Mouse (Mus musculus) brain, embryonic 18.5 days (tissue): ENCODE results near the gene Rrp36.

Experiments used
- DNase-seq: peaks from one replicate; pipeline ENCODE4 v3.0.0-alpha.2; 2012; ENCODE audit warnings: low read depth, low spot score

Rrp36 gene

DNA sequence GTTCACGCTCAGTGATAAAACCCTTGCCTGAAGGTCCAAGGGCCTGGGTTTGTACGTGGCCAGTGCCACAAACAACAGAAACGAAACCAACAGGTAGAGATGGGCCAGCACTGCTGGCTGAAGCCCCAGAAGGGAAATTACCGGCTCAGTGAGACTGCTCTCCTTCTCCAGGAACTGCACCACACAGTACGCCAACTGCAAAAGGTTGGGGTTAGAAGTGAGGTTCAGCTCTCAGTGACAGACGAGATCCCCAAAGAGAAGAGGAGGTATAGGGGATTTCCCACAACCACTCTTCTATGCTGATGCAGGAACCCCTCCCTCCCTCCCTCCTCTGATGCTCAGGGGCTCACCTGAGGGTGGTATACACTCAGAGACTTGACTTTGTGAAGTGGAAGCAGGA, 11.8 kb upstream of the Rrp36 start:
- DNase-seq = no peak

- no peak for DNase-seq
These were observed 8.7 kb upstream of the Rrp36 start for GRCm38 (mm10) chr17:46682654-46683389.

DNA sequence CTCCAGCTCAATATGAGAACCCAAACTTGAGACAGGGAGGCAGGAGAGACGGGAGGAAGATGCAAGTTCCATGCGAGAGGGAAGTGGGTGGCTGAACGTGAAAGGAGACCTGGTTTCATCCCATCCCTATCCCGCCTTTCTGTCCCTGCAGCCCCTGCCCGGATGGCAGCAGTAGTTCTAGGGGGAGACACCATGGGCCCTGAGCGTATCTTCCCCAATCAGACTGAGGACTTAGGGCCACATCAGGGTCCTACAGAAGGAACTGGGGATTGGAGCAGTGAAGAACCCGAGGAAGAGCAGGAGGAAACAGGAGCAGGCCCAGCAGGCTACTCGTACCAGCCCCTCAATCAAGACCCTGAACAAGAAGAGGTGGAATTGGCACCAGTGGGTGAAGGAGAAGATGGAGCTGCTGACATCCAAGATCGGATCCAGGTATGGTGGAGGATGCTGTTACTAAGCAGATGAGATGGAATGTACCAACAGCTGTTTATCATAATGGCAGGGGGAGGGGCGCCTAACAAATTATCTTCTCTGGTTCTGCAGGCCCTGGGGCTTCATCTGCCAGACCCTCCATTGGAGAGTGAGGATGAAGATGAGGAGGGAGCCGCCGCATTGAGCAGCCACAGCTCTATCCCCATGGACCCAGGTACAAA, 7.4 kb upstream of the Rrp36 start:
- DNase-seq = no peak

DNA sequence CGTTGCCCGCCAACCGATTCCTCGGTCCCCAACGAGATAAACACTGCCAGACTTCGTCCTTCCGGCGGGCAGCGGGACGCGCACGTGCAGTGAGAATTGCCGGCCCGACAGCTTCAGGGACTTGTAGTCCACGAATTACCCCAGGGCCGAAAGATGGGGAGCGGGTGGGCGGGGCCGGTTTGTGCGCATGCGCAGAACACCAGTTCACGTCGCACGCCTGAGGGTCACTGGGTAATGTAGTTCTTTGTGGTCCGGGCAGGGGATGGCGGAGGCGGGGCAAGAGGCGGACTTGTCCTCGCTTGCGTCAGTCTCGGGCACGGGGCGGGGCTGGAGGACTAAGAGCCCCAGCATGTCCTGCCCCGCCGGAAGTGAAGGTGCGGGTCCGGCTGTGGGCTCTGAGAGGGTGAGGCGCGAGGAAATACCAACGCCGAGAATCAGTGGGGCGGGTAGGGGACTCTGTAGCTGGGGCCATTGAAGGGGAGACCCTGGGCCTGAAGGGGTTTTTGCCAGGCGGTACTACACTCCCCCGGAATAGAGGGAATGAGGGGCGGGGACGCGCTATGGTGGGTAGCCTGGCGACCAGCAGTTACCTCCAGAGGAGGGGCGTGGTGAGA, 6.7 kb upstream of the Rrp36 start, which contains the start of gene Klhdc3:
TSS of gene Klhdc3 (minus strand) at position 155 of the 614 bp plus-strand sequence.
- peak; percentile 98 for DNase-seq

- DNase-seq = peak; percentile 43
These were observed 5.9 kb upstream of the Rrp36 start for GRCm38 (mm10) chr17:46679843-46680759.

DNA sequence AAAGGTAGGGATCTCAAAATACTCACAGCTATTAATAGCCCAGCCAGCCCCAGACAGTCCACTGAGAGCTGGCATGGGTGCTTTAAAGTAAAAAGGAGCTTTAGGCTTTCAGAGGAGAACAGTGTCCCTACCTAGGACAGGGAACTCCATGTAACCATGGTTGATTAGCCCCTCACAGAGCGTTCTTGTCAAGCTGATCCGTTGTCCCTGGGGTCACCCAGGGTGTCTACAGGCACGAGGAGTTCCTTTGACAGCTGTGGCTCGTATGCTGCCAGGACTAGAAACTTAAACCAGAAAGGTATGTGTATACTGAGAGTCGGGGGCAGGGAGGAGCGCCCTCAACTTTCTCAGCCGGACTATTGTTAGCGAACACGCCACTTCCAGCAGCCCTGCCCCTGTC, 4.8 kb upstream of the Rrp36 start:
- no peak for DNase-seq

- no peak for DNase-seq
These were observed 4.3 kb upstream of the Rrp36 start, which contains the start of gene Mea1 for GRCm38 (mm10) chr17:46678416-46678815. Gene Mea1, plus strand, starts transcription at chr17:46678793.

DNA sequence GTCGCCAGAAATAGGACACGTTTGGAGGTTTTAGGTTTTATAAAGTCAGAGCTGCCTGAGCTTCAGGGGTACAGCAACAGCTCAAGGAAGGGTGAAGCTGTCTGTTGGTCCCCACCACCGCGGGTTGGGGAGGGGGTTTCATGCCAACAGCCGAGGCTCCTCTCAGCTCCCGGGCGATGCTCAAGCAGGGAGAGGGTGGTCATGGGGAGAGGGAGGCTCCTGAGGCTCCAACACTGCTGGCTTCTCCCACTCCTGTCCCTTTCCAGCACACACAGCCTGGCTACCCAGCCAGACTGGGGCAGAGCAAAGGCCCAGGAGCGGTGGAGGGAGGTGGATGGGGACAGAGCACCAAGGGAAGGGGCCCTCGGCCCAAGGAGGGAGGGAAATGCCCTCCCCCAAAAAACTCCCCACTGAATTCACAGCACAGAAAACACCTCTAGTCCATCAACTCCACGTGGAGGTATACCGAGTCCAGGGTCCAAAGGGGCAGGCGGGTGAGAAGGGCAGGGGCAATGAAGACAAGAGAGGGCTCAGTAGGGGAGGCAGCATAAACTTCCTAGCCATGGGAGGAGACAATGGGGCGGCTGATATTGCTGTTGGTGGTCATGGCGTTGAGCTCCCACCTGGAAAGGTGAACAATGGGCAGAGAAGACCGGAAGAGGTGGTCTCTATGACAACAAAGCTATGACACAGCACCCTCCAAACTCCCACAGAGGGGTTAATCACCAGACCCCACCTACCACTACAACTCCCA, 555 bp upstream of the Rrp36 start:
- no peak for DNase-seq

- no peak for DNase-seq
These were observed 4.2 kb downstream of the Rrp36 start for GRCm38 (mm10) chr17:46669911-46670310.

- no peak for DNase-seq
These were observed 6.4 kb downstream of the Rrp36 start for GRCm38 (mm10) chr17:46667712-46668111.

- no peak for DNase-seq
These were observed 11.4 kb downstream of the Rrp36 start for GRCm38 (mm10) chr17:46662730-46663129.

DNA sequence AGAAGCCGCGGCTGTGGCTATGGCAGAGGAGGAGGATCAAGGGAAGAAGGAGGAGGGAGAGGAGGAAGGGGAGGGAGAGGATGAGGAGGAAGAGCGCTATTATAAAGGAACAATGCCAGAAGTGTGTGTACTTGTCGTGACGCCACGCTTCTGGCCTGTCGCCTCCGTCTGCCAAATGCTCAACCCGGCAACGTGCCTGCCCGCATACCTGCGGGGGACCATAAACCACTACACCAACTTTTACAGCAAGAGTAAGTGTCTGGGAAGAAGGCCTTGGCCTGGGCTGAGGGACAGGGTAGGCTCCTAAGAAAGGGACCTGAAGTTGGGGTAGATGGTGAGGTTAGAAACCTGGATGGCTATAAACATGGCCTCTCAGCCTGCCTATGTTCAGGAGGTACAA, 12.2 kb downstream of the Rrp36 start:
- DNase-seq = no peak

DNA sequence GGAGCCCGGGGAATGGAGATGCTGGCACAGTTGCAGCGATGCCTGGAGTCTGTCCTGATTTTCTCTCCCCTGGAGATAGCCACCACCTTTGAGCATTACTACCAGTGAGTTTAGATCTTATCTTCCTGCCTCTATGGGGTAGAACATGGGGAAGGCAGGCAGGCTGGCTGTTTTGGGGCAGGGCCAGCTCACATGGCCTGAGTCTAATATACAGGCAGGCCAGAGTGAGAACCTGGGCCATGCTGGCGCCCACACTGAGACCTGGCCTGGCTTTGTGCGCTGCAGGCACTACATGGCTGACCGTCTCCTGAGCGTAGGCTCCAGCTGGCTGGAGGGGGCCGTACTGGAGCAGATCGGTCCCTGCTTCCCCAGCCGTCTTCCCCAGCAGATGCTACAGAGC, 12.8 kb downstream of the Rrp36 start:
- no peak for DNase-seq

DNA sequence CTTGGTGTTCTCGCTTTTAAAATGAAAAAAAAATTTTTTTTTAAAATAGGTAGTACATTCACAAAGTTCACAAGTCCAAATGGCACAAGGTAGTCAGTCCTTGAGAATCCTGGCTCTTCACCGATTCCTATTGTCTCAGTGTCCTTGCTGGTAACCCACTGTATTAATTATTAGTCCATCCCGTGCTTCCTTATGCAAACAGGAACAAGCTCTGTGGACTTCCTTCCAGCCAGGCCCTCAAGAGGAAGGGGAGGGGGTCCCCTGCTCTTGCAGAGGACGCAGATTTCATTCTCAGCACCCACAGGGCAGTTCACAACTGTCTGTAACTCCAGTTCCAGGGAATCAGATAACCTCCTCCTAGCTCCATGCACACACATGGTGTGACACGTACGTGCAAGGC, 18.1 kb downstream of the Rrp36 start:
- DNase-seq = no peak

DNA sequence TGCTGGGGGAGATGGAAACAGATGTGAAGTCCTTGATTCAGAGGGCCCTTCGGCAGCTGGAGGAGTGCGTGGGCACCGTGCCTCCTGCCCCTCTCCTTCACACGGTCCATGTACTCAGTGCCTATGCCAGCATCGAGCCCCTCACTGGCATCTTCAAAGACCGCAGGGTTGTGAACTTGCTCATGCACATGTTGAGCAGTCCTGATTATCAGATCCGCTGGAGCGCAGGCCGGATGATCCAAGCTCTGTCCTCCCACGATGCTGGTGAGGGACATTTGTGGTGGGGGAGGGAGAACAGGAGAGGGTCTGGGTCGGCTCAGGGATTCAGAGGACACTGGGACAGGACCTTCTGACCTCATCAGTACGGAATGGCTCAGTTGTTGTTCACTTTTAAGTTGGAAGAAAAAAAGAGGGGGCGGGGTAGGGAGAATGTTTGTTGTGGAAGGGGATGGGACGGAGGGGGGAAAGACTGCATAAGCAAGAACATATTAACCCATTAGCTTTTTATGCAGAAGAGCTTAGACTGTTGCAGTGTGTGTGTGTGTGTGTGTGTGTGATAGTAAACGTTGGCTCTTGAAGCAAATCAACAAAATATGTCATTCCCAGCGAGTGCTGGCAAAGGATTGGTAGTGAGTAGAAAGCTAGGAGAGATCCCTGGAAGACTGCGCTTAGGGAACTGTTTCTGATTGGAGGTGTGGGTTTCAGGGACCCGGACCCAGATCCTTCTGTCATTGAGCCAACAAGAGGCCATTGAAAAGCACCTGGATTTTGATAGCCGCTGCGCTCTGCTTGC, 22.2 kb downstream of the Rrp36 start:
- DNase-seq = no peak

DNA sequence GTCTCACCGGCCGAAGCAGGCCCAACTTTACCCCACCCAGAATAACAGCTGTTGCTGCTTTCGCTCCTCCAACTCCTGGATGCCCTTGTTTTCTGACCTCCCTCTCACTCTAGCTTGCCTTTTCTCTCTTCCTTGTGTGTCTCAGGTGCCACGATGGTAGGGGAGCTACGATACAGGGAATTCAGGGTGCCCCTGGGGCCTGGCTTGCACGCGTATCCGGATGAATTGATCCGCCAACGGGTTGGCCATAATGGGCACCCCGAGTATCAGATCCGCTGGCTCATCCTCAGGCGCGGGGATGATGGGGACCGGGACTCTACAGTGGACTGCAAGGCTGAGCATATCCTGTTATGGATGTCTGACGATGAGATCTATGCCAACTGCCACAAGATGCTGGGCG, 22.9 kb downstream of the Rrp36 start:
- no peak for DNase-seq

GRCm38 (mm10) chr17:46650232-46651031, 23.7 kb downstream of the Rrp36 start, which contains the start of gene Cul7:
Gene Cul7, plus strand, starts transcription at chr17:46650337.
- DNase-seq = peak; percentile 84

GRCm38 (mm10) chr17:46649811-46650210, 24.3 kb downstream of the Rrp36 start:
- no peak for DNase-seq

- DNase-seq = no peak
These were observed 25.7 kb downstream of the Rrp36 start for GRCm38 (mm10) chr17:46648436-46648835.
